Mouse (Mus musculus) CH12.LX (cell line): ENCODE results near the gene Fam149a. TPM values are rescaled to one million over a fixed set of nuclear protein-coding genes. Genes with fewer than 3 reads are reported as not detected.

Source experiments
- DNase-seq: peaks from one replicate; pipeline ENCODE4 v3.0.0-alpha.2; 2013; ENCODE audit errors: extremely low read depth
- H3K27ac ChIP-seq: 2 replicates; pipeline ENCODE4 v1.5.1; 2012; ENCODE audit warnings: low read depth, mild to moderate bottlenecking, control low read depth, moderate library complexity; ENCODE audit not compliant: insufficient read depth
- H3K27me3 ChIP-seq: replicated peaks from 2 replicates; pipeline ENCODE3; 2012; ENCODE audit warnings: inconsistent platforms
- H3K36me3 ChIP-seq, 2 experiments: replicated peaks in 1 of 2; 2 replicates each; pipeline versions ENCODE3 to v1.6.1; 2012; ENCODE audit warnings: inconsistent platforms in 1 of 2, low read length in 1 of 2, mild to moderate bottlenecking in 1 of 2, mixed read lengths in 1 of 2, moderate library complexity in 1 of 2; ENCODE audit not compliant: control insufficient read depth in 1 of 2, insufficient read depth in 1 of 2
- H3K4me1 ChIP-seq, 2 experiments: 2 replicates each; pipeline ENCODE4 v1.6.1; 2012; ENCODE audit warnings: inconsistent platforms in 1 of 2, moderate library complexity in 1 of 2; ENCODE audit not compliant: insufficient read depth in 2 of 2, control insufficient read depth in 1 of 2
- H3K4me2 ChIP-seq: 2 replicates; pipeline ENCODE4 v1.6.1; 2012; ENCODE audit warnings: low read depth, mild to moderate bottlenecking, control low read depth; ENCODE audit not compliant: poor library complexity, insufficient read depth, severe bottlenecking
- H3K4me3 ChIP-seq, 3 experiments: fragments of 150-350 bp in 1 of 3; sonication (generic) in 1 of 3; replicated peaks in 1 of 3; 2 replicates each; pipeline versions ENCODE3 to v1.5.1; 2011 to 2012; ENCODE audit warnings: low read depth in 2 of 3, low read length in 2 of 3, mild to moderate bottlenecking in 2 of 3, moderate library complexity in 2 of 3, control low read depth in 1 of 3, improper control_type of control experiment in 1 of 3, inconsistent platforms in 1 of 3, mixed read lengths in 1 of 3; ENCODE audit not compliant: poor library complexity in 1 of 3
- H3K79me2 ChIP-seq: replicated peaks from 2 replicates; pipeline ENCODE4 v1.6.1; 2012; ENCODE audit warnings: mild to moderate bottlenecking, moderate library complexity; ENCODE audit not compliant: control insufficient read depth, poor library complexity, insufficient read depth, severe bottlenecking; ENCODE audit errors: extremely low read depth
- H3K9ac ChIP-seq: 2 replicates; pipeline ENCODE4 v1.6.1; 2012; ENCODE audit warnings: low read depth, mild to moderate bottlenecking, control low read depth, moderate library complexity; ENCODE audit not compliant: insufficient read depth
- H3K9me3 ChIP-seq: replicated peaks from 2 replicates; pipeline ENCODE3; 2012; ENCODE audit warnings: low read length, inconsistent platforms, mixed read lengths
- CHD2 ChIP-seq: IDR thresholded peaks from 2 replicates; pipeline ENCODE4 v1.6.1; 2011; ENCODE audit warnings: low read length, improper control_type of control experiment
- CTCF ChIP-seq, 2 experiments: IDR thresholded peaks in 1 of 2; conservative IDR thresholded peaks in 1 of 2; 2 replicates each; pipeline ENCODE4 v1.5.1; 2011 to 2012; ENCODE audit warnings: low read depth in 2 of 2, low read length in 2 of 2, improper control_type of control experiment in 1 of 2, inconsistent platforms in 1 of 2, mild to moderate bottlenecking in 1 of 2, moderate library complexity in 1 of 2
- E2F4 ChIP-seq: IDR thresholded peaks from 2 replicates; pipeline ENCODE4 v1.6.1; 2011; ENCODE audit warnings: low read depth, low read length, improper control_type of control experiment; ENCODE audit not compliant: insufficient replicate concordance
- ELF1 ChIP-seq: IDR thresholded peaks from 2 replicates; pipeline ENCODE4 v1.6.1; 2014; ENCODE audit warnings: low read depth, mild to moderate bottlenecking, inconsistent platforms, low read length, improper control_type of control experiment
- ETS1 ChIP-seq: conservative IDR thresholded peaks from 2 replicates; pipeline ENCODE4 v1.6.1; 2012; ENCODE audit warnings: low read depth, mild to moderate bottlenecking, inconsistent platforms, low read length, improper control_type of control experiment, moderate library complexity
- IRF4 ChIP-seq: IDR thresholded peaks from 2 replicates; pipeline ENCODE4 v1.6.1; 2014; ENCODE audit warnings: low read depth, mild to moderate bottlenecking, inconsistent platforms, low read length, improper control_type of control experiment
- MAFK ChIP-seq: IDR thresholded peaks from 2 replicates; pipeline ENCODE4 v1.6.1; 2011; ENCODE audit warnings: low read length, improper control_type of control experiment; ENCODE audit not compliant: insufficient replicate concordance
- MAX ChIP-seq: IDR thresholded peaks from 2 replicates; pipeline ENCODE4 v1.6.1; 2011; ENCODE audit warnings: low read length, improper control_type of control experiment
- MAZ ChIP-seq: IDR thresholded peaks from 2 replicates; pipeline ENCODE4 v1.6.1; 2012; ENCODE audit warnings: low read depth, mild to moderate bottlenecking, inconsistent platforms, low read length, improper control_type of control experiment, moderate library complexity
- MXI1 ChIP-seq: IDR thresholded peaks from 2 replicates; pipeline ENCODE4 v1.6.1; 2011; ENCODE audit warnings: mild to moderate bottlenecking, low read depth, low read length, improper control_type of control experiment
- MYC ChIP-seq: IDR thresholded peaks from 2 replicates; pipeline ENCODE4 v1.6.1; 2011; ENCODE audit warnings: low read depth, mild to moderate bottlenecking, improper control_type of control experiment, low read length
- NRF1 ChIP-seq: IDR thresholded peaks from 2 replicates; pipeline ENCODE4 v1.6.1; 2014; ENCODE audit warnings: low read depth, mild to moderate bottlenecking, inconsistent platforms, low read length, improper control_type of control experiment, moderate library complexity
- PAX5 ChIP-seq: IDR thresholded peaks from 2 replicates; pipeline ENCODE4 v1.6.1; 2012; ENCODE audit warnings: low read length, inconsistent platforms, mixed read lengths
- POLR2A ChIP-seq: IDR thresholded peaks from 2 replicates; pipeline ENCODE4 v1.6.1; 2011; ENCODE audit warnings: low read depth, mild to moderate bottlenecking, improper control_type of control experiment, low read length
- POLR2AphosphoS2 ChIP-seq: IDR thresholded peaks from 2 replicates; pipeline ENCODE4 v1.6.1; 2011; ENCODE audit warnings: low read depth, low read length, improper control_type of control experiment
- RAD21 ChIP-seq: IDR thresholded peaks from 2 replicates; pipeline ENCODE4 v1.6.1; 2011; ENCODE audit warnings: low read depth, mild to moderate bottlenecking, low read length, improper control_type of control experiment, moderate library complexity
- SIN3A ChIP-seq: IDR thresholded peaks from 2 replicates; pipeline ENCODE4 v1.6.1; 2012; ENCODE audit warnings: low read length, improper control_type of control experiment, inconsistent platforms
- SMC3 ChIP-seq: IDR thresholded peaks from 2 replicates; pipeline ENCODE4 v1.6.1; 2011; ENCODE audit warnings: low read depth, low read length, improper control_type of control experiment
- TBP ChIP-seq: conservative IDR thresholded peaks from 2 replicates; pipeline ENCODE4 v1.6.1; 2011; ENCODE audit warnings: low read depth, low read length, improper control_type of control experiment
- USF2 ChIP-seq: conservative IDR thresholded peaks from 2 replicates; pipeline ENCODE4 v1.6.1; 2011; ENCODE audit warnings: low read depth, low read length, improper control_type of control experiment
- ZMIZ1 ChIP-seq: IDR thresholded peaks from 2 replicates; pipeline ENCODE4 v1.6.1; 2012; ENCODE audit warnings: low read depth, mild to moderate bottlenecking, inconsistent platforms, low read length, improper control_type of control experiment
- ZNF384 ChIP-seq: IDR thresholded peaks from 2 replicates; pipeline ENCODE4 v1.6.1; 2012; ENCODE audit warnings: low read depth, low read length, improper control_type of control experiment, inconsistent platforms
- dilution Hi-C: fragments of 300-500 bp; cut with MboI; formaldehyde crosslinking; loops from 2 replicates; pipeline ENCODE4 v1.14.3; 2020; ENCODE audit warnings: low sequenced_read_pairs; ENCODE audit not compliant: extremely low pct_unique_long_range_greater_than_20kb, extremely low pct_ligation_motif_present
- in situ Hi-C: fragments of 300-500 bp; cut with MboI; formaldehyde crosslinking; loops from 3 replicates; pipeline ENCODE4 v1.14.3; 2019; ENCODE audit warnings: low sequenced_read_pairs, low pct_ligation_motif_present, low pct_unique_long_range_greater_than_20kb, mixed read lengths
- polyA plus RNA-seq: library from polyadenylated mRNA; unstranded; fragments of >175 nt; gene quantifications from 2 replicates; pipeline ENCODE4 v1.2.1, GENCODE M21; 2012; ENCODE audit warnings: low read depth; ENCODE audit not compliant: insufficient read length
- total RNA-seq, 2 experiments: library from RNA; depleted of rRNA; stranded (reverse); fragments of 300-350 nt in 1 of 2; fragments of >200 nt in 1 of 2; gene quantifications; 2 replicates each; pipeline ENCODE4 v1.2.3; 2012 to 2014

The Fam149a gene
- total and polyA plus RNA-seq, 3 experiments: not detected

DNA sequence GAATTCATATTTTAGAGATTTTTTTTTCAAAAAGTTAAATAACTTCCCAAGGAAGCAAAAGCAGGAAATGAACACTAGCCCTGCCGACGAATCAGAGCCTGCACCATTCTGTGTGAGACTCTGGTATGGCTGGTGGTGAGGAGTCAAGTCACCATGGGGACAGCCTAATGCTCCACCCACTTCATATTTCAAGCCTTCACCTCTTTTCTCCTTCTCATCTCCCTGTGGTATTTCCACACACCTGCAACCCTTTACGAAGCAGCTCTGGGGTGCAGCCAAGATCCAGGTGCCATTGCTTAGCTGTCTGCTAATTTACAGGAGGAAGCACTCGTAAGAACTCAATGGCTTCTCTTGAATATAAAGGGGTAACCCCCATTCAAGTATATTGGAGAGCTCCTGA is 71.1 kb downstream of the Fam149a start:
- H3K79me2 ChIP-seq: no peaks in the 10 kb centered on the region
- in situ Hi-C loops (no loop called here), dilution Hi-C loops (no loop called here)
- DNase-seq: no peak
- no peaks in the 10 kb centered on the region for H3K27me3 ChIP-seq
- H3K4me1 ChIP-seq: no peaks in the 10 kb centered on the region
- no peak overlapping the region for H3K27ac ChIP-seq
- H3K4me2 ChIP-seq: no peak overlapping the region
- TF ChIP-seq SIN3A (no peak), POLR2AphosphoS2 (no peak), MXI1 (no peak), ETS1 (no peak), ELF1 (no peak), POLR2A (no peak), PAX5 (no peak), MAX (no peak), CHD2 (no peak), E2F4 (no peak)
- peaks cover 5 to 14% of the 10 kb centered on the region in 2 experiments for H3K36me3 ChIP-seq
- H3K9me3 ChIP-seq: peaks cover 2% of the 10 kb centered on the region
- H3K9ac ChIP-seq: no peak overlapping the region
- no peak overlapping the region for H3K4me3 ChIP-seq

DNA sequence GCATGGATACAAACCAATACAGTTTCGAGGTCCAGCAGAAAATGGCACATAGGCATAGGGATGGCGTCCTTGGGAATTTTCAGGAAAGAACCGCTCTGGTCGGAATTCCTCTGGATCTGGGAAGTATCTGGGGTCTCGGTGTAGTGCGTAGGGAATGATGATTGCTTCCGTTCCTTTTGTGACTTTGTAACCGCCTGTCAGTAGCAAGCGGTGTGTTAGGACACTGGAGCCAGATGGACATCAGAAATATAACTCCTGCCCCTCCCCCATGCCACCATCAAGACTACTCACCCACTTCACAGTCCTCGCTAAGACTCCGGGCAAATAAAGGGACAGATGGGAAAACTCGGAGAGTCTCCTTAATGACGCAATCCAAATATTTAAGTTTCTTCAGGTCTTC is 73.7 kb downstream of the Fam149a start, which contains the start of gene Gm45753:
TSS of gene Gm45753 (minus strand) at position 101 of the 400 bp plus-strand sequence.
- in situ Hi-C loops (no loop called here), dilution Hi-C loops (no loop called here)
- H3K27ac ChIP-seq: no peak within 1 kb of the TSS
- H3K36me3 ChIP-seq: peaks cover 5 to 14% of the 10 kb centered on the region in 2 experiments
- H3K4me2 ChIP-seq: no peak within 1 kb of the TSS
- H3K9me3 ChIP-seq: peaks cover 2% of the 10 kb centered on the region
- H3K4me1 ChIP-seq: no peaks in the 10 kb centered on the region
- TF ChIP-seq MAX (no peak), NRF1 (no peak)
- no peaks in the 10 kb centered on the region for H3K79me2 ChIP-seq
- no peaks in the 10 kb centered on the region for H3K27me3 ChIP-seq
- no peak for DNase-seq
- H3K9ac ChIP-seq: no peak within 1 kb of the TSS
- H3K4me3 ChIP-seq: no peak within 1 kb of the TSS

DNA sequence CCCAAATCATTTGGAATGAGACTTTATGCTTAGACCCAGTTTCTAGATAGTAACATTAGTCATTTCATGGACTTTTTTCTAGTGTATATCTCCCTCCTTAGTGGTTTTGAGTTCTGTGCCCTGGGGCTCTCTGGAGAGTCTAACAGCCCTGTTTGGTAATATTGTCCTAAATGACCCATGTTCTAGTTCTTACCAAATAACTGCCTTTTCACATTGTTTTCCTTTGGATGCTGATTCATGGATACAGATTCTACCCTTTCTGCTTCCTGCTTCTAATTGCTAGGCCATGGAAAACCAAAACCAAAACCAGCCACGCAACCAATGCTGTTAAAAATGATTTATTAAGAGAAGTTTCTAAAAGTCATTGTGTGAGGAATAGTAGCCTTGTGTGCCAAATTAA is 76.6 kb downstream of the Fam149a start:
- dilution Hi-C loops: no loop called here
- Histone ChIP-seq H3K4me1 (no peaks in the 10 kb centered on the region), H3K27ac (no peak overlapping the region), H3K27me3 (no peaks in the 10 kb centered on the region), H3K79me2 (no peaks in the 10 kb centered on the region), H3K4me3 (no peak overlapping the region), H3K4me2 (no peak overlapping the region), H3K36me3 (peaks cover 5 to 14% of the 10 kb centered on the region in 2 experiments), H3K9ac (no peak overlapping the region), H3K9me3 (peaks cover 2% of the 10 kb centered on the region)
- no peak for TF ChIP-seq E2F4
- TF ChIP-seq USF2: no peak
- TF ChIP-seq ZNF384: no peak
- TF ChIP-seq TBP: no peak
- no peak for TF ChIP-seq SIN3A
- TF ChIP-seq CTCF (conservative IDR thresholded peaks at IDR 0.05 in 1 of 2, IDR thresholded peaks at IDR 0.05 in 1 of 2; ENCODE audit: low read depth in 2 of 2, low read length in 2 of 2): no peak
- TF ChIP-seq SMC3: no peak
- TF ChIP-seq MAZ: no peak
- TF ChIP-seq CHD2: no peak
- no peak for TF ChIP-seq POLR2A
- TF ChIP-seq MYC: no peak
- no peak for TF ChIP-seq IRF4
- TF ChIP-seq MXI1: no peak
- TF ChIP-seq RAD21: no peak
- no peak for TF ChIP-seq ZMIZ1
- no peak for TF ChIP-seq ELF1
- no peak for TF ChIP-seq MAFK
- DNase-seq: no peak
- in situ Hi-C loops: no loop called here
